Mouse (Mus musculus): ENCODE data around the gene Gm21258. TPM values are rescaled to one million over a fixed set of nuclear protein-coding genes. Genes with fewer than 3 reads are reported as not detected.
"Not testable (repeated sequence)": the region's sequence is repeated elsewhere in the genome, so short reads cannot be mapped to it uniquely, and the experiment has no call there.

Gene Gm21258
- not detected in 2 replicates for polyA plus RNA-seq (2012; rRNA removed)

GRCm38 (mm10) chrY:52779740-52780139 lies at the start of gene Gm21258:
Gene Gm21258, plus strand, starts transcription at chrY:52780040.
- H3K36me3 ChIP-seq (ENCODE audit: control insufficient read depth, insufficient read depth, low read length); DNase-seq; H3K4me1 ChIP-seq (replicated peaks; ENCODE audit: control insufficient read depth, insufficient read depth, low read length); H3K27ac ChIP-seq (ENCODE audit: control insufficient read depth, insufficient read depth, low read length); H3K27me3 ChIP-seq (ENCODE audit: control insufficient read depth, insufficient read depth, low read length); H3K4me3 ChIP-seq (ENCODE audit: control insufficient read depth, insufficient read depth, low read length): not testable (repeated sequence)
- no CpG with 5 or more reads among the region's 6 CpGs for WGBS
